Mouse (Mus musculus): ENCODE data around the gene Tjp3. TPM values are rescaled to one million over a fixed set of nuclear protein-coding genes. Genes with fewer than 3 reads are reported as not detected.
A peak's percentile ranks its signal among the peaks of the same experiment; 100 is the strongest.

The Tjp3 gene
- total RNA-seq, 1 experiment from 2014 or later: 8.9 TPM

DNA sequence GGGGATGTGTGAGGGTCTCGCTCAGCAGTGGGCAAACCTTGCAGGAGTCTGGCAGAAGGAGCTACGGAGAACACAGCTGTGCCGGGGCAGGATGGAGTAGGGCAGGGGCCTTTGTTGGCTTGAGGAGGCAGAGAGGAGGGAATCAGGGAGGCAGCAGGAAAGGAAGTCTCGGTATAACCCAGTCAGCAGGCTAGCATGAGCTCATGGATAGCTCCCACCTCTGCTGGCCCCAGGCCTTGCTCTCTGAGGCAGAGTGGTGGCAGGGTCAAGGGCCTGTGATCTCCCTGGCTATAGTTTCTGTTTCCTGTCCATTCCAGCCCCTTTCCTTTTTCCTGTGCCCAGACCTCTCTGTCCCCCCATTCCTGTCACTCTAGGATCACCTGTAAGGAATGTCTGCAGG, 10.9 kb upstream of the Tjp3 start:
- ATAC-seq (replicated peaks; ENCODE audit: insufficient number of reproducible peaks, low FRiP score, low TSS enrichment, poor library complexity, severe bottlenecking): no peak

DNA sequence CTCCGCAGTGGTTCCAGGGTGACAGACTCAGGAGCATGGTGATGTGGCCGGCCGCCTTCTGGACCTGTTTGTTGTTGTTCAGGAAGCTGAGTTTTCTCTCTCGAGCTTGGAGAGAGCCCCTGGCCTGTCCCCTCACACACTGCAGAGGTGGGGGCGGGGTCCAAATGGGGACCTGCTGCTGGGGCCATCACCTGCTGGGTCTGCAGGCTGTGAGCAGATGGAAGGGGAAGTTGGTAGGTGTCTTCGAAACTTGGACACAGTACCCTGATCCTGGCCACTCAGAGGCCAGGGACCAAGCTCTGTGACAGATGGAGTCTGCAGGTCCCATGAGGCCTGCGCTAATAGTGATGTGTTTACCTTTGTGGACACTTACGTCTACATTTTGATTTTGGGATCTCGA, 9.9 kb upstream of the Tjp3 start:
- ATAC-seq (replicated peaks; ENCODE audit: insufficient number of reproducible peaks, low FRiP score, low TSS enrichment, poor library complexity, severe bottlenecking): no peak

DNA sequence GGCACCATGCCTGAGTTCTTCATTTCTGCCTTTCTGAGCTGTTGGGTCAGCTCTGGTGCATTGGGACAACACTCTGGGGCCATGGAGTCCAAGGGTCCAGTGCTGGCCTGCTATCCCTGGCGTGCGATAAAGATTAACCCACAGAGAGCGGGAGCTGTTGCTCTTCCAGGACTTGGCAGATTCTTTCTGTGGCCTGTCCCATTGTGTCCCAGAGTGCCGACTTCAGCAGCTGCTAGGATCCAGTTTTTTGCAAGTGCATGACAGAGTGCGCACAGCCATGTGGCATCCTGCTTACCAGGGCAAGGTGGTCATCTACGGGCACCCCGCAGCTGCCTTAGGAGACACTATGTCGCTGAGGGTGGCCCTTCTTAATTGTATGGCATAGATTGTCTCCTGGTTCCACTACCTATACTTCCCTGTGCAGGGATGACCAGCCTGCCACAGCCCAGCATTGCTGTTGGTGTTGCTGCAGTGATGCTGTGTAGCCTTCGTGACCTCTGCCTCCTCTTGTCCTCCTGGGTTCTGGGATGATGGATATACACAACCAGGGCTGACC, 9.0 kb upstream of the Tjp3 start:
- ATAC-seq (replicated peaks; ENCODE audit: insufficient number of reproducible peaks, low FRiP score, low TSS enrichment, poor library complexity, severe bottlenecking): no peak

DNA sequence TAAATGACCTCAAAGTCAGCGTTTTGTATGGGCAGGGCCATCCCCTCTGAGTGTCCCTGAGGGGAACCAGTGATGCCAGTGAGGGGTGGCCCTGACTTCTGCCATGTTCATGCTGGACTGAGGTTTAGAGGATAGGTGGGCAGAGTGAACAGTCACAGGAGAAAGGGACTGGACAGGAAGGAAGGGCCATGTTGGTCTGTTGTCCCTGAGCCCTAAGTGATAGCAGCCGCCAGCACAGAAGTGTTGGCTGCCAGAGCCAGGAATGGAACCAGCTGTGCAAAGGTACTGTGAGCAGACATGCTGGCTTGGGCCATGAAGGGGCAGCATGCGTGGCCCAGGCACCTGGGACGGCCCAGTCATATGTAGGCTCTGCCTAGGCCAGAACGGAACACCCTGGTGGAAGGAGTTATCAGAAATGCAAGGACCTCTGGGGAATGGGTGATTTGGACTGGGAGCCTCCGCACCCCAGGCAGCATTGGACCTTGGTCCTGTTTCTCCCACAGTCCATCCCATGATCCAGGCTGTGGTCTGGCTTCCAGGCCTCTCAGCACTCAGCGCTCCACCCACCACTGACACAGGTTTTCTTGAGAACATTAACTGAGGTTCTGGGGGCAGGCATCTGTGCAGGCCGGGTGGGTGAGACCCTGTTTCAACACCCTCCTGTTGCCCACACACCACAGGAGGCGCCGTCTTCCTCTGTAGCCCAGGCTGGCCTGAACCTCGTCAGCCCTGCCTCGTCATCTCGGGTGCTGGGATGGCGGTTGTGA, 8.4 kb upstream of the Tjp3 start:
- no peak for ATAC-seq (replicated peaks; ENCODE audit: insufficient number of reproducible peaks, low FRiP score, low TSS enrichment, poor library complexity, severe bottlenecking)

DNA sequence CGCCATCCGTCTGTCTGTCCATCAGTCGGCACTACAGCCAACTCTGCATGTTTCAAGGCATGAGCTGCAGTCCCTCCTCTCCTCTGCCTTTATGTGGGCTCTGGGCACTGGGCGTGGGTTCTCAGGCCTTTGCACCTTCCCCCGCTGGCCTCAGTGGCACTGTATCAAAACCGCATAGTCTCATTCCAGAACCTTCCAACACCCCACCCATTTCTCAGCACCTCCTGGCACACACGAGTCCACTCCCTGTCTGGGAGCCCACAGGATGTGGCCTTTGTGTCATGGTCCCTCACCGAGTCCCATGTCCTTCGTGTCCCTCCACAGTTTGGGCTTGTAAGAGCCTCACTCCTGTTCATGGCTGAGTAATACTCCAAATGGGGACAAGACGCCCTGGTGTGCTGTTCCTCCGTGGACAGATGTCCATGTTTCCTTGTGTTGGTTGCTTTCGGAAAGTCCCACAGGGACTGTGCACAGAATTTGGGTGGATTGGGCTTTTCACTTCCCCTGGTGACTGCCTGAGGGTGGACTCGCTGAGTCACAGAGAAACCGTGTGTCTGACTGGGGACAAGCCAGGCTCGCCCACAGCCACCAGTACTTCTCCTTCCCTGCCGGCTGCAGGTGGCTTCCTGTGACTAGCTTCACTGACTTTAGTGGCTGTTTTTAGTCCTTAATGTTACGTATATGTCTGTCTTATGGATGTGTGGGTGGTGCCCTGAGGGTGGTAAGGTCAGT, 7.2 kb upstream of the Tjp3 start:
- peak; percentile 60 for ATAC-seq (replicated peaks; ENCODE audit: insufficient number of reproducible peaks, low FRiP score, low TSS enrichment, poor library complexity, severe bottlenecking)

DNA sequence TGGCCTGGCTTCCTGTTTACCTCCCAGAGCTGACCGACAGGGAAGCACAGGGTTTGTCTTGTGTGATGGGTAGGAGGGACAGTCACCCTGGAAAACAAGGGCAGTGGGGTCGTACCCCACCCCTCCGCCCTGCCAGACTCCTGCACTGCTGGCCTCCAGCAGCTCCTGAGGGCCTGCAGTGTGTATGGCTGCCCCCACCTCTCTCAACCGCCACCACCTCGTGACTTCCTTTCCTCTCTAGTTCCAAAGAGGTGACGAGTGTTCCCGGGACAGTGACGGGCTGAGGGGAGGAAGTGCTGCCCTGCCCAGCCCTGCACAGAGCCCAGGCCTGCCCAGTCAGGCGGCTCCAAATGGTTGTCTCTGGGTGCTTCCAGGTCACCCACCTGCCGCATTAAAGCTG, 6.5 kb upstream of the Tjp3 start:
- peak; percentile 46 for ATAC-seq (replicated peaks; ENCODE audit: insufficient number of reproducible peaks, low FRiP score, low TSS enrichment, poor library complexity, severe bottlenecking)

DNA sequence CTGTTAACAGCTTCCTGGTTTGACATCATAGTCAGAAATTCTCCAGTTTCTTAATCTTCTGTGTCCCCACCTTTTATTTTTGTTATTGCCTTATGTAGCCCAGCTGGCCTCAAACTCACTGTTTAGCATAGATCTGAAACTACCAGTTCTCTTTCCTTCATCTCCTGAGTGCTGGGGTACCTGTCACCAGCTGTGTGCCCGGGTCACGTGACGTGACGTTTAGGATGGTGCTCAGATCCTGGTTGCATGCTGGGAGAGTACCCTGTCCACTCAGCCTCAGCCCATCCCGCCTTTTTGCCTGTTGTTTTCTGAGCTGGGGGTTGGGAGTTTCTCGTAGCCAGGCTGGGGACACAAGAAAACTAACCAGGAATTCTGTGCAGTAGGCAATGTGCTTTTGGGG, 5.9 kb upstream of the Tjp3 start:
- no peak for ATAC-seq (replicated peaks; ENCODE audit: insufficient number of reproducible peaks, low FRiP score, low TSS enrichment, poor library complexity, severe bottlenecking)

DNA sequence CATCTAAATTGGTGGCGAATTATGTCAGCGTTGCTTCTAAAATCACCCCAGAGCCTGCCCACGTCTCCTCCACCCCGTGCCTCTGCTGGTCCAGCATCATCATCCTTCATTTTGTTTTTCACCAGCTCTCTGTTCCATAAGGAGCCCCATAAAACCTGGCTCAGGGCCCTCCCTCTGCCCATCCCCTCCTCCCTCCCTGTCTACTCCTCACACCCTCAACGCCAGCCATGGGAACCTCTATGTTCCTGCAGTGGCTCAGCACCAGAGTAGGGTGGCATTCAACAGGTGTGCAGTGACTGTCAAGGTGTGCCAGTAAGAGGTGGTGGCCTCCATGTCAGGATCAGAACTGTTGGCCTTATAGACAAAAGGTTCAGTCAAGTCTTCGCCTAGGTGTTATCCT, 3.8 kb upstream of the Tjp3 start:
- ATAC-seq (replicated peaks; ENCODE audit: insufficient number of reproducible peaks, low FRiP score, low TSS enrichment, poor library complexity, severe bottlenecking): no peak

DNA sequence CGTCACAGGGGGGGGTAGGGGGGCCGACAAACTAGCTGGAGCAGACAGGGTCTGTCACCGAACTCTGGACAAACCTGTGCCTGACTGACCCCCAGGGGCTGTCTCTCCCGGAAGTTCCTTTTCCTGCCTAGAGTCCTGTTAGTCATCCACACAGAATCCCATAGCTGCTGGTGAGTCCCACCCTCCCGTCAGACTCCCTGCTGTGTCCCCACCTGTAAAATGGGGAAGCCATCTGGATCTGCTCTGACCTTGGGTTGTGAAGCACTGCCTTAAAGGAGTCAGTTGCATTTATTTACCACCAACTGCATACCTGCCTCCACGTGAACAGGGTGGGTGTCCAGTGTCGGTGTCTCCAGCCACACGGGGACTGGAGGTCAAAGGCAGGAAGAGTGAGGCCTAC, 3.1 kb upstream of the Tjp3 start:
- ATAC-seq (replicated peaks; ENCODE audit: insufficient number of reproducible peaks, low FRiP score, low TSS enrichment, poor library complexity, severe bottlenecking): no peak

DNA sequence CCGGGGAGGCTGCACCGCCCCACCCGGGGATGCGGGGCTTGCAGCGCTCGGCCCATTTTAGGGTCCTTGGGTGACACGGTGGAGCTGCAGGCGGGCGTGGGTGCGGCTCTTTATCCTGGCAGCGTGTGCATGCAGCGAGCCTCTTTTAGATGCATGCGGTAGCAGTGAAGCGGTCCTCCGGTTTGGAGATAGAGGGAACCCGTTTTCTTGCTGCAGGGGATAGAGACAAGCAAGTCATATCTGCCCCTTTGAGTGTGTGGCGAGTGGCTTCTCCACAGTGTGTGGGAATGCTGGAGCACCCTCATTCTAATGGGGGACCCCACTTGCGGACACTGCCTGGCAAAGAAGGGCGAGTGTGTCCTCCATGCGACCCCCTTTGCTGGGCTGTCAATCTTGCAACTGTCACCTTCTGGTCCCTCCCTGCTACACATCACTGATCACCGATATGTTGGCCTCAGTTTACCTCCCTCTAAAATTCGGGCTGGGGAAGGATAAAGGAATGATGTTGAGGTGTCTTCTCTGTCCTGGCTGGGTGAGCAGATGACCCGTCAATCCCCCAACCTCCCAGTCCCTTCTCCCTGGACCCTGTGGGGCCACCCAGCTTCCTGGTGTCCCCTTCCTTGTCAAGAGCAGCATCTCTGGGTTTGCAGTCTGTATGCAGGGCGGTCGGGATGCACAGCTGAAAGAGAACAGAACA, 2.1 kb upstream of the Tjp3 start:
- ATAC-seq (replicated peaks; ENCODE audit: insufficient number of reproducible peaks, low FRiP score, low TSS enrichment, poor library complexity, severe bottlenecking): no peak

DNA sequence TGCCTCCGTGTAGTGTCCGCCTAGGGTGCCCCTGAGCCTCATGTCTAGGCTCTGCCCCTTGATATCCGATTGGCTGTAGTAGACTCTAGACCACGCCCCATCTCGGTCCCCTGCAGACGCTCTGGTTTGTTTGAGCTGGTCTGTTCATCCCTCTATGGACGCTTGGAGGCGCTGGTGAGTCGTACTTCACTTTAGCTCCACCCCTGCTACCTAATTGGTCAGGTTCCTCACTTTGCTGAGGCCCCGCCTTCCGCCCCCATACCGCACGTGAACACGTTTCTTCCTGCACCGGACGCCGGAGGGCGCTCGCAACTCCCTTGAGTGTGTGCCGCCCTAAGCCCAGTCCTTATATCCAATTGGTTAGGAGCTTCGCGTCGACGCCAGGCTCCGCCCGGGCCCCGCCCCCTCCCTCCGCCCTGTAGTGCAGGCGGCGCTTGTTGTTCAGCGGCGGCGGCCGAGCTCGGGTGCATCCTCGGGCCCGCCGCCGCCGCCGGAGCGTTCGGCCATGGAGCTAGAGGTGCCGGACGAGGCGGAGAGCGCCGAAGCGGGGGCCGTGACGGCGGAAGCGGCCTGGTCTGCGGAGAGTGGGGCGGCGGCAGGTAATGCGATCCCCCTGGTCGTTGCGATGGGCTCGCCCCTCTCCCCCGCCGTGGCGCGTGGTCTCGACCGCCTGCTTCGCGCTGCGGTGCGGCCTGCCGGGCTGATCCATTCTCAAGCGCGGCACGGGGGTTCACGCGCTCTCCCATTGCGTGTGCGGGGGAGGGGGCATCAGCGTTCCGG, 1.4 kb upstream of the Tjp3 start, which contains the start of gene Pip5k1c:
Gene Pip5k1c, plus strand, starts transcription at position 410 of the 780 bp plus-strand sequence.
- ATAC-seq (replicated peaks; ENCODE audit: insufficient number of reproducible peaks, low FRiP score, low TSS enrichment, poor library complexity, severe bottlenecking): peak; percentile 78

DNA sequence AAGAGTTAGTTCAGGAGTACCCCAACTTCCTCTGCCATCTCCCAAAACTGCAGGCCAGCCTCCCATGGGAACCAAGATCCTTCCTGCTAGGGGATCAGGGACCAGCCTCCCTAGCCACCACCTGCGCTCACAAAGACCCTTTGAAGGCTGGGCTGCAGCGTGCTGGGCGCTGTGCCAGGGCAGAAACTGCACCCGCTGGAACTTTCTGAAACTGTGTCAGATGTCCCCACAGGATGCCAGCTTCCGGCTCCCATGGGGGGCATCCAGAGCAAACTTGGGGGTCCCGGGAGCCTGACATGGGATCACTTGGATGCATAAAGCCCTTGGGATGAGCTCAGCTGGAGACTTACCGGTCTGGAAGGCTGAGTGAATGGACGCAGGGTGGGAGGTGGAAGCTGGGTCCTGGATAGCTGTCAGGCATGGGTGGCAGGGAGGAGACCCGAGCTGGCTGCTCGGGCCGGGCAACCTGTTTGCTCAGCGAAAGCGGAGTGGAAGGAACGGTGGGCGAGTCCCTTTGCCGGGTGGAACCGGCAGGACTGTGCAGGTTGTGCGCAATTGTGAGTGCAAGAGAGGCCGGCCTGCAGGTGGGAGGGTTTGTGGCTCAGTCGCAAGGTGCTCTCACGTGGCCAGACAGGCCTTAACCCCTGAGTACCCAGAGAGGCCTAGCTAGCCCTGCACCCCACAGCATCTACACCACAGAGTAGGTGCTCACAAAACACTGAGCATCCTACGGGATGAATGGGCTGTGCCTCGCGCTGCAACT, 502 bp downstream of the Tjp3 start:
- ATAC-seq (replicated peaks; ENCODE audit: insufficient number of reproducible peaks, low FRiP score, low TSS enrichment, poor library complexity, severe bottlenecking): no peak

DNA sequence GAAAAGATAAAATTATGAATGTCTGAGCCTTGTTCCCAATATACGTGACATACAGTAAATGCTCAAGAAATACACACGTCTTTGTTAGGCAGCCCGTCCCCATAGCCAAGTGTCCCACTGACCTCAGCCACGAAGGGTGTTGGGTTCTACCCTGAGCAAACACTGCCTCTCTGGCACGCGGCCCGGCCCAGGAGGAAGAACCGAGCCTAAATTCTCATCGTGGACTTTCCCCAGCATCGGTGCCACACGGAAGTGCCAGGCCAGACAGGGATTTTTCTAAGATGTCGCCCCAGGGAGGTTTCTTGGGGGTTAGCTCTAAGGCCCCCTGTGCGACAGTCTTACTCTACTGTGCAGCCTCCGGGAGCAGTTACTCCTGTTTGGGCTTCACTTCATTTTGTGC, 1.6 kb downstream of the Tjp3 start:
- ATAC-seq (replicated peaks; ENCODE audit: insufficient number of reproducible peaks, low FRiP score, low TSS enrichment, poor library complexity, severe bottlenecking): no peak

DNA sequence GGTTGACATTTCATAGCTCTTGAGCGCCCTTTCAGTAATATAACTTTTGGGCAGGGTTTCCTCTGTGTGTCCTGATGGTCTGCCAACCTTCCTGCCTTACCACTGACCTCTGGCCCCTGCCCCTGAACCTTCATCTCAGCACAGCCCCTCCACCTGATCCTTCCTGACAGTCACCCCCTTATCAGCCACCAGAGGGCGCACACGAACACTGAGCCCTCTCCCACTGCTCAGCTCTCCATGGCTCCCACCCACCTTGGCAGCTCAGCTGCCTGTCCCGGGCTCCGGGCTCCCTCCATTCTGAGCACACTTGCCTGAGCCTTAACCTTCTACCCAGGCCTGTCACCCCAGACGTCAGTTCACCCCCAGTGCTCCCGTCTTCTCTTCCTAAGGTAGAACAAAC, 2.1 kb downstream of the Tjp3 start:
- ATAC-seq (replicated peaks; ENCODE audit: insufficient number of reproducible peaks, low FRiP score, low TSS enrichment, poor library complexity, severe bottlenecking): no peak

DNA sequence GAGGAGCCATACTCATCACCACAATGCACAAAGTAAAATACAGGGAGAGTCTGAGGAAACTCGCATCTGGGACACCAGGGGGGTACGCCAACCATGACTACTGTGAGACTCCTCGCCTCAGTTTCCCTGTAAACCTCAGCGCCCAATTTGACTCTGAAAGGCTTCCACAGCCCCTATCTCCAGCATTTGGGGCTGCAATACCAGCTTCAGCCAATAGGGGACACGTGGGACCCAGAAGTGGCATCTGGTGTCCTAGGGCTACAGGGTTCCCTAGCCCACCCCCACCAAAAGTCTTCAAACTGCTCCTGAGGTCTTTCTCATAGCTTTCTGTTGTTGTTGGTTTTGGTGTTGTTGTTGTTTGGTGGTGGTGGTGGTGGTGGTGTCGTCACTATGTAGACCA, 2.8 kb downstream of the Tjp3 start:
- ATAC-seq (replicated peaks; ENCODE audit: insufficient number of reproducible peaks, low FRiP score, low TSS enrichment, poor library complexity, severe bottlenecking): no peak

DNA sequence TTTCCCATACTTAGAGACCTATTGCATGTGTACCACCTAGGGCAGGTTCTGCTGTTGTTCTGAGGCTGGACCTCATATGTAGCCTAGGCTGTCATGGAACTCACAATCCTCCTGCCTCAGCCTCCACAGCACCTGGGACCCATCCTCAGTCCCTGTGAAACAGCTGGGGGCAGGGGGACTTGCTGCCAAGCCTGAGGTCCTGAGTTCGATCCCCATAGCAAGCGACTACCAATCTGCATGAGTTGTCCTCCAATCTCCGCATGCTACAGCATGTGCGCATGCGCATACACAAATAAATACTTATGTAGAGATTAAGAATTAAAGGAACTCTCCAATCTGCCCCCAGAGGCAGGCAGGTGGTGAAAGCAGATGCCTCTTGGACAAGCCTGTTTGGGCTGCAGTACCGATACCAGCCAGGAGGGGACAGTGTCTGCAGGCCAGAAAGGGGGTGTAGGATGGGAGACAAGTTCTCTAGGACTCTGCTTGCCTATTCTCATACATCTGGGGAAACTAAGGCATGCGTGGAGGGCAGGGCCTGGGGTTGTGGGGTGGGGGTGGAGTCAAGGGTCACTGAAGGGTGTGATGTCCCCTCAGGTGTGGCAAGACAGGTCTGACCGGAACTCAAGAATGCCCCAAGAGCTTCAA, 3.7 kb downstream of the Tjp3 start:
- ATAC-seq (replicated peaks; ENCODE audit: insufficient number of reproducible peaks, low FRiP score, low TSS enrichment, poor library complexity, severe bottlenecking): no peak

DNA sequence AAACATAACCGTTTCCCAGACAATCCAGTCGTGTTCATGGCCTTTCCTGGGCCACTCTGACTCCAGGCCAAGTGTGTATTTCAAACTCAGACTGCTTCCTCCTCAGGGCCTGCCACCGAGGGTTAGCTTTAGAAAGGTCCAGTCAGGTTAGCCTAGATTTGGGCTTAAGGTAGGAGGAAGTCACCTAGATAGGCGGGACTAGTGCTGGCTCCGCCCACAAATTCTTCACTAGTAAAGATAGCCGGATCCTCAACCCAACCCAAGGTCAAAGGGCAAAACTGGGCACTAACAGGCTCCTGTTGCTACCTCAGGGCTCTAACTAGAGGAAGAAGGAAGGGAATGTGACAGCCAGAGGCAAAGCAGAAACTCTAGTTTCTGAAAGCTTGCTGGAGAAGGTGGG, 4.8 kb downstream of the Tjp3 start:
- no peak for ATAC-seq (replicated peaks; ENCODE audit: insufficient number of reproducible peaks, low FRiP score, low TSS enrichment, poor library complexity, severe bottlenecking)
